Mouse (Mus musculus) neutrophil, adult 65 days (primary cell): ENCODE measurements around the gene Krt84. TPM values are rescaled to one million over a fixed set of nuclear protein-coding genes. Genes with fewer than 3 reads are reported as not detected.

ENCODE experiments used
- total RNA-seq: library from RNA; stranded (reverse); gene quantifications from 2 replicates; pipeline ENCODE4 v1.2.4, GENCODE M21; 2023

Krt84 gene
- total RNA-seq, result not detected in 2 replicates

DNA sequence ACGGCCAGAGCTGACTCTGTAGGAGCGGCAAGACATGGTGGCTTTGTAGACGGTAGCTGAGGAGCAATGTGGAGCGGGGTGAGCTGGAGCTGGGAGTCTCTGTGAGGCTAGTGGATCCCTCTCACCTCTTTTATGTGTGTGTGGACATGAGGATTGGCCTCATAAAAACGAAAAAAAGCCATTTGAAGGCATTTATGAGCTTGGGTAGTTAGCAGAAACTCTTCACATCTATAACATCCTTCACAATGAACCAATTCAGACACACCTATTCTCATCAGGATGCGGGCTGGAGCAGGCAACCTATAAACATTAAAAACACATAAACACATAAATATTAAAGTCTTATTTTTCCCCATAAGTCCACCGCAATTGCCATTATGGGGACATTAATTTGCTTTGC, at the start of gene Krt84:
Krt84 (minus strand) TSS at position 101 of the 400 bp plus-strand sequence.

GRCm38 (mm10) chr15:101573796-101574345, 41.3 kb upstream of the Krt84 start, which contains the start of gene Krt75:
Krt75 (minus strand) TSS chr15:101573904.

GRCm38 (mm10) chr15:101562850-101563249, 30.2 kb upstream of the Krt84 start, which contains the start of gene Krt90:
Krt90 (minus strand) TSS chr15:101562950.

GRCm38 (mm10) chr15:101550567-101550966, 17.9 kb upstream of the Krt84 start, which contains the start of gene Krt82:
Krt82 (minus strand) TSS chr15:101550667.

GRCm38 (mm10) chr15:101517161-101517560, 15.5 kb downstream of the Krt84 start, which contains the start of gene Gm49425:
Gm49425 (minus strand) TSS chr15:101517261.

DNA sequence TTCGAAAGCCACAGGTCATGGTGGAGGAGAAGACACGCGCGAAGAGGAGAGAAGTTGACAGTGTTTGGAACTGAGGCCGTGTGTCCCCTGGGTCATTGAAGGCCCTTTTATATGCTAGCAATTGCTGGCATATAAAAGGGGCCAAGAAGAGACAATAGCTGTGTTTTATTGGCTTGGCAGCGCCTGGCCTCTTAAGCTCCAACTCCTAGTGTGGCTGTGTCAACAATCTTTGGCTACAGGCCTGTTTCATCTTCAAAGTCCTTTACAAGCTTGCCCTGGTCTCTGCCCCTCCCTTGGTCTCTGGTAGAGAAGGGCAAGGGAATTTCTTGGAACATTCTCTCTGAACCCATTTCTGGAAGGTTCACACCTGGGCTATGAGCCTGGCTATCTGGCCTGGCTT, 41.2 kb downstream of the Krt84 start, which contains the start of gene Krt83:
Krt83 (minus strand) TSS at position 82 of the 400 bp plus-strand sequence.

Other genes with a start within 250 kb of the Krt84 start
- gene Atg101, start 248.5 kb downstream of the Krt84 start, total RNA-seq, result 43.1 and 56.8 TPM in 2 replicates
- gene 6030408B16Rik, start 239.6 kb downstream of the Krt84 start, total RNA-seq, result 0.34 and 0.44 TPM in 2 replicates
- gene Krt80, start 162.7 kb downstream of the Krt84 start, total RNA-seq, result 15.2 and 20.7 TPM in 2 replicates
- gene Krt7, start 121.8 kb downstream of the Krt84 start, total RNA-seq, result 2.2 and 3.4 TPM in 2 replicates
- gene Krt87, start 94.0 kb downstream of the Krt84 start, total RNA-seq, result not detected in 2 replicates
- gene Krt88, start 85.1 kb downstream of the Krt84 start, total RNA-seq, result not detected in 2 replicates
- 1.4 and 2.3 TPM in 2 replicates for gene Krt81, start 69.1 kb downstream of the Krt84 start, total RNA-seq
- gene Krt86, start 59.3 kb downstream of the Krt84 start, total RNA-seq, result 5.2 and 6.9 TPM in 2 replicates
- gene Krt83, start 41.3 kb downstream of the Krt84 start, total RNA-seq, result 23.8 and 25.8 TPM in 2 replicates
- not detected in 2 replicates for gene Gm49425, start 15.6 kb downstream of the Krt84 start, total RNA-seq
- gene Krt82, start 17.8 kb upstream of the Krt84 start, total RNA-seq, result 0.28 TPM in 1 of 2 replicates, not detected in the other
- gene Krt90, start 30.1 kb upstream of the Krt84 start, total RNA-seq, result 0.25 and 0.28 TPM in 2 replicates
- gene Krt75, start 41.1 kb upstream of the Krt84 start, total RNA-seq, result 0.98 and 1.1 TPM in 2 replicates
- not detected in 2 replicates for gene Gm5414, start 95.4 kb upstream of the Krt84 start, total RNA-seq
- gene Gm5478, start 114.6 kb upstream of the Krt84 start, total RNA-seq, result not detected in 2 replicates
- gene Krt6b, start 147.5 kb upstream of the Krt84 start, total RNA-seq, result not detected in 2 replicates
- not detected in 2 replicates for gene Krt6a, start 161.5 kb upstream of the Krt84 start, total RNA-seq
- not detected in 2 replicates for gene Krt5, start 180.1 kb upstream of the Krt84 start, total RNA-seq
- gene Krt71, start 210.3 kb upstream of the Krt84 start, total RNA-seq, result not detected in 2 replicates